Comparison of ENCODE assay signal across 23 mouse cellular contexts in the genomic region with DNA sequence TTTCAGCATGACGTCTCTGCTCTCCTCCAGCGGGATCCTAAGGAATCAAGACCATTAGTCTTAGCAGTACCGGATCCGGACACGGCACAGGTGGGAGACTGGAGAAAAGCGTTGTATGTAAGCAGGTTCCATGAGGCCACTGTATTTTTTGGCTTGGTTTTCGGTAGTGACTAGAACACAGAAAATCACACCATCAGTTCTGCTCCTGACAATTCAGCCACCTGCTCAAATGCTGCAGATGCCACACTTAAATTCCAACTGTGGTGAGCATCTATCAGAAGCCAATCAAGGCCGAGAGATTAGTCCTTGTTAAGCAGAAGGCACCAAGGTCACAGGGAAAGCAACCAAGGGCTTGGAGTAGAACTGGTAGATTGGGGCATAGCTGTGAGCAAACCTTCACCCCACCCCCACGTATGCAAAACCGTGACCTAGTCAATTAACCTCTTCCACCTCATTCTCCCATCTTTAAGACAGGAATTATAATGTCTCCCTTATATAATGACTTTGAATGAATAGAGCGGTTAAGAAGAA.
DNase-seq lines count a peak whose midpoint lies in the region; ATAC-seq and TF ChIP-seq lines count a peak whose summit lies in the region.
"Had no signal": no experiment of that assay in that cellular context is flagged by ENCODE, and none has a peak within 500 bp of the region (broad histone marks: within the 10 kb centered on the region; RNA-seq: fewer than 3 reads in every experiment).

No protein-coding gene starts in this region.

- no peaks in the 10 kb centered on the region for H3K9me3 ChIP-seq in heart, embryonic 11.5 days (replicated peaks; ENCODE audit: control insufficient read depth, low read length)
- H3K9me3 ChIP-seq in stomach, embryonic 16.5 days (replicated peaks; ENCODE audit: control insufficient read depth, low read length): no peaks in the 10 kb centered on the region
- H3K9me3 ChIP-seq: forebrain, embryonic 10.5 days; hindbrain, embryonic 13.5 days; limb, embryonic 10.5 days; midbrain, embryonic 15.5 days; neural tube, embryonic 13.5 days had no signal

- no peaks in the 10 kb centered on the region for H3K4me1 ChIP-seq in heart, embryonic 11.5 days (ENCODE audit: control insufficient read depth, insufficient read depth, low read length)
- peaks cover 4% of the 10 kb centered on the region; the same call in 1 of the 2 replicates for H3K4me1 ChIP-seq in stomach, embryonic 16.5 days (ENCODE audit: control insufficient read depth, insufficient read depth, low read length)
- H3K4me1 ChIP-seq: hindbrain, embryonic 13.5 days; midbrain, embryonic 15.5 days; neural tube, embryonic 13.5 days had no signal

- no peak for TF ChIP-seq CTCF in layer of hippocampus, adult 2 months (conservative IDR thresholded peaks at IDR 0.05)

- H3K27me3 ChIP-seq in heart, embryonic 11.5 days (ENCODE audit: control insufficient read depth, insufficient read depth, low read length): no peaks in the 10 kb centered on the region
- H3K27me3 ChIP-seq in stomach, embryonic 16.5 days (ENCODE audit: control insufficient read depth, insufficient read depth, low read length): no peaks in the 10 kb centered on the region
- H3K27me3 ChIP-seq: hindbrain, embryonic 13.5 days; midbrain, embryonic 15.5 days; neural tube, embryonic 13.5 days had no signal

- WGBS in heart, embryonic 11.5 days (ENCODE audit: insufficient replicate concordance): 86% methylated on average over 11 of the region's 11 CpGs
- 78% methylated on average over 11 of the region's 11 CpGs for WGBS in stomach, embryonic 16.5 days

- DNase-seq in heart, adult 11 months: peak; percentile 74
- DNase-seq in layer of hippocampus, adult 2 months (ENCODE audit: low spot score in 2 of 2): no peak
- DNase-seq in layer of hippocampus, adult 8-10 months (ENCODE audit: low spot score in 2 of 2): no peak
- peak; percentile 11 for DNase-seq in brain, adult 2 months (ENCODE audit: low read depth, low spot score)
- DNase-seq in B cell, adult 2 months: no peak
- DNase-seq in retina, embryonic 14.5 days (ENCODE audit: low spot score): no peak
- DNase-seq: adrenal gland, postnatal 14 days; cerebellum, adult 11 months; cerebellum, postnatal 10 days; gastrocnemius, postnatal 25 days; heart, adult 2 months; kidney, adult 9 months; lung, postnatal 4 days had no signal

- ATAC-seq in heart, embryonic 11.5 days (replicated peaks; ENCODE audit: insufficient number of reproducible peaks, low FRiP score, low TSS enrichment): no peak
- ATAC-seq in stomach, embryonic 16.5 days (ENCODE audit: insufficient read depth, low FRiP score): no peak
- ATAC-seq: forebrain, embryonic 16.5 days; inflammation-experienced regulatory T-cells, adult 6 months; midbrain, embryonic 15.5 days had no signal

- no peak overlapping the region for H3K27ac ChIP-seq in heart, embryonic 11.5 days (ENCODE audit: low read depth, low read length)
- 0 out of 2 replicates have a peak overlapping the region, but pooled peaks have one; percentile 32 for H3K27ac ChIP-seq in layer of hippocampus, adult 2 months
- H3K27ac ChIP-seq in stomach, embryonic 16.5 days (ENCODE audit: low read length): peak overlapping the region; percentile 73
- H3K27ac ChIP-seq: heart, adult 2 months; hindbrain, embryonic 13.5 days; limb, embryonic 10.5 days; midbrain, embryonic 15.5 days; neural tube, embryonic 13.5 days had no signal

- no peak overlapping the region for H3K4me3 ChIP-seq in heart, embryonic 11.5 days (ENCODE audit: low read depth, low read length)
- no peak overlapping the region for H3K4me3 ChIP-seq in layer of hippocampus, adult 2 months
- H3K4me3 ChIP-seq in stomach, embryonic 16.5 days (replicated peaks; ENCODE audit: low read length): no peak overlapping the region
- H3K4me3 ChIP-seq: forebrain, embryonic 10.5 days; heart, adult 2 months; hindbrain, embryonic 13.5 days; limb, embryonic 10.5 days; midbrain, embryonic 15.5 days; myocyte; neural tube, embryonic 13.5 days had no signal

- no peaks in the 10 kb centered on the region for H3K36me3 ChIP-seq in heart, embryonic 11.5 days (ENCODE audit: control insufficient read depth, insufficient read depth, low read length)
- no peaks in the 10 kb centered on the region for H3K36me3 ChIP-seq in stomach, embryonic 16.5 days (ENCODE audit: control insufficient read depth, insufficient read depth, low read length)
- H3K36me3 ChIP-seq: forebrain, embryonic 10.5 days; hindbrain, embryonic 13.5 days; limb, embryonic 10.5 days; midbrain, embryonic 15.5 days; neural tube, embryonic 13.5 days had no signal

- H3K4me2 ChIP-seq in heart, embryonic 11.5 days: no peak overlapping the region
- H3K4me2 ChIP-seq in stomach, embryonic 16.5 days (ENCODE audit: low read depth, low read length): no peak overlapping the region
- H3K4me2 ChIP-seq: hindbrain, embryonic 13.5 days; midbrain, embryonic 15.5 days; neural tube, embryonic 13.5 days had no signal

- no peak overlapping the region for H3K9ac ChIP-seq in heart, embryonic 11.5 days (ENCODE audit: low read depth, low read length)
- no peak overlapping the region for H3K9ac ChIP-seq in stomach, embryonic 16.5 days (ENCODE audit: low read length)
- H3K9ac ChIP-seq: hindbrain, embryonic 13.5 days; midbrain, embryonic 15.5 days; neural tube, embryonic 13.5 days had no signal

Comparison
In these comparisons a context has a peak if more than half of its experiments do, and no peak if none do; other contexts are left out.
1. DNase-seq: peak in heart, adult 11 months (single experiment) and brain, adult 2 months (single experiment); none in layer of hippocampus, adult 2 months (0 of 2), layer of hippocampus, adult 8-10 months (0 of 2), B cell, adult 2 months (0 of 2) and retina, embryonic 14.5 days (single experiment).